Mouse (Mus musculus): ENCODE data around the gene Ddx54.

GRCm38 (mm10) chr5:120576781-120577301 is 35.7 kb upstream of the Ddx54 start:
- TF ChIP-seq GATA1 (IDR thresholded peaks at IDR 0.05; ENCODE audit: low read length) (no peak), TAL1 (IDR thresholded peaks at IDR 0.05; ENCODE audit: low read length) (no peak)

Data from erythroblast, embryonic 14.5 days (primary cell).